Mouse (Mus musculus): ENCODE results near the gene Cds2.
"Not testable (repeated sequence)": the region's sequence is repeated elsewhere in the genome, so short reads cannot be mapped to it uniquely, and the experiment has no call there.

The Cds2 gene

GRCm38 (mm10) chr2:132262879-132263398 is at the start of gene Cds2:
Gene Cds2, plus strand, starts transcription at chr2:132263148.
- DNase-seq, result peak; percentile 99

GRCm38 (mm10) chr2:132221611-132222073 is 41.3 kb upstream of the Cds2 start:
- no peak for DNase-seq

- DNase-seq, result no peak
These were observed 38.6 kb upstream of the Cds2 start for GRCm38 (mm10) chr2:132224359-132224758.

DNA sequence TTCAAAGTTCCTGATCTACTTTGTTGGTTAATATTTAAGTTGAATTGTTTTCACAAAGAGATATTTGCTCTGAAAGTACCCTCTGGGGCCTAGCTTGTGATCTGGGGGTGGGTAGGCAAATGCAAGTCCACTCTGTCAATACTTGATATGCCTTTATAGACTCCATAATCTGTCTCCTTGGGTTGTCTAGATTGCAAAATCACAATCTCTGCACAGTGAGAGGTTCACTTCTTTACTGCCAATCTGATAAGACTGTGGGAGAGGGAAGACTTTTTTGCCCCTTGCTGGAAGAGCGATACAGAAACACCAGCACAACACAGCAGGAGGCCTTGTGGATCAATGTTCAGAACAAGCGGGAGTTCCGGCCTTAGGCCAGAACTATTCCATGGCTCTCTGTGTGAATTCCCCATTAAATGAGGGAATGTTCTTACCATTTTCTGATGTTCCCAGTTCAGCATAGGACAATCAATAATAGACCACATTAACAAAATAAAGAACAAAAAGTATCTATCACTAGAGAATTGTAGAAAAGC is 30.5 kb upstream of the Cds2 start:
- DNase-seq, result no peak

DNA sequence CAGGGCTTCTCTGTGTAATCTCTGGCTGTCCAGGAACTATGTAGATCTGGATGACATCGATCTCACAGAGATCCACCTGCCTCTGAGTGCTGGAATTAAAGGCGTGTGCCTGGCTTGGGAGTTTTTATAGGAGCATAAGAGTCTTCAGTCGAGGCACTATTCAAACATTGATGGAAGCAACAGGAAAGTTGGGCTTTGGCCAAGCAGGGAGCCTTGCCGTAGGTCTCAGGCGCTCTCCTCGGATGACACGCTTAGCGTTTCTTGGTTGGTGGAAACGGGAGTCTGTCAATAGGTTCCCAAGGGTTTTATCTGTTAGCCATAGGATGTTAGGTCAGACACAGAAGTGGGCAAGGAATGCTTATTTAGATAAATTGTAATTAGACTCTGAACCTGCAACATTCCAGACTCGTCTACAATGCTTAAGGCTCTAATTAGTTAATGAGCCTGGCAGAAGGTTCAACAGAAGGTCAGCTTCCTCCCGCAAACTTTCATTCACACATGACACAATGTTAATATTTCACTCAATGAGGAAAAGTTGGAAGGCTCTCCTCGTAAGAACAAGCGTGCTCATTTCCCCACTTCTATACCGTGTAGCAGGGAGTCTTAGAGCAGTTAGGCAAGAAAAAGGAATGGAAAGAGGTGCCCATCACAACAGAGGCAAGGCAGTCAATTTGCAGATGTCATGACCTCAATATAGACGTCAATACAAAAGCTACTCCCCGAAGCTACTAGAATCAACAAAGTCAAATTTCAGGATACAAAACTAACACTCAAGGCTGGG is 28.8 kb upstream of the Cds2 start:
- DNase-seq, result no peak

- no peak for DNase-seq
These were observed 27.7 kb upstream of the Cds2 start for GRCm38 (mm10) chr2:132235291-132235690.

GRCm38 (mm10) chr2:132235975-132236374 is 27.0 kb upstream of the Cds2 start:
- no peak for DNase-seq

GRCm38 (mm10) chr2:132239434-132239833 is 23.5 kb upstream of the Cds2 start:
- not testable (repeated sequence) for DNase-seq

DNA sequence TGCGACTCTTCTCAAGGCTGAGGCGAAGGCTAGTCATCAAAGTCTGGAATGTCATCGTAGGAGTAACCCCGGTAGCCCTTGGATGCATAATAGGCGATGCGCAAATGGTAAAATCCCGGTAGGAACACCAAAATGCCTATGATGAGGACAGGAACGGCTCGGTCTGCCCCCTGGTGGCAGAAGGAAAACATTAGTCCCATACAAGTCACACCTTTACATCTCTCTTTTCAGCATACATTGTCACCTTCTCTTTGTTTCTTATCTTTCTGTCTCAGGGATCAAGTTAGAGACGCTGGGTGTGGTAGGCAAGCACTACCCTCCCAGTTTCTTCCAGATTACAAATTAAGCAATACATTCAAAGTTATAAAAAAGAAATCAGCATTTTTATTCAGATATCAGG is 22.5 kb upstream of the Cds2 start:
- DNase-seq, result peak; percentile 64

GRCm38 (mm10) chr2:132243370-132243769 is 19.6 kb upstream of the Cds2 start:
- DNase-seq, result no peak

DNA sequence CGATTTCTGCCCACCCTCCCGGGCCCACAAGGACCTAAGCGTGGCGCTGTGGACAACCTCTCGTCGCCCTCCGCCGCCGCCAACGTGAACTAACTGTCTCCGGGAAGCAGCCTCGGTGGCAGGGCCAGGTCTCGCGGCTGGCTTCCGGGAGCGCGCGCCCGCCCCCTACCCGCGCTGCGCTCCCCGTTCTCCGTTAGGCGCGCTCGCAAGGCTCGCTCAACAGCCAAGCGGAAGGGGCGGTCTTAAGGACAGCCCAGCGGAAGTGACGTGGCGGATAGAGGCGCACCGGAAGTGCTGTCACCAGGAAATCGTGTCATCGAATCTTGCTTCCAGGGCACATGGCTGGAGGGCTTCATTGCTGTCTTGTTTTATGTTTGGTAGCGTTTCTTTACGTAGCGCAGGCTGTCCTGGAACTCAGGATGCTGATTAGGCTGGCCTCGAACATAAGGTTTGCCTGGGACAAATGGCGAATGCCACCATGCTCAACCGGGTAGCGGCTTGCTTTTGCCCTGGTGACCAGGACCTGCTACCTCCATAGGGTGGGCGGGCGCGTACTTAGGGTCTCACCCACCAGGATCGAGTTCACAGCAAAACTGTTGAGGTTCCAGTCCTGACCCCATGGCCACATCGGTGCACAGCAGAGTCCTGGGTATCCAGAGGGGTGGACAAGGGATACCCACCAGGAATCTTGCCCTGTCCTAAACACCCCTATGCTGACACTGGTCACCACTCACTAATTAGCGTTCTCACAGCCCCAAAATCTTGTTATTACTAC is 15.2 kb upstream of the Cds2 start, which contains the start of gene Tmem230:
Gene Tmem230 (minus strand): TSS at position 269 of the 775 bp plus-strand sequence.
- DNase-seq, result peak; percentile 97

GRCm38 (mm10) chr2:132251911-132252310 is 11.0 kb upstream of the Cds2 start:
- DNase-seq, result no peak

- DNase-seq, result peak; percentile 99
These were observed 10.1 kb upstream of the Cds2 start, which contains the start of gene Pcna for GRCm38 (mm10) chr2:132252542-132253528. Gene Pcna, minus strand, starts transcription at chr2:132253314.

DNA sequence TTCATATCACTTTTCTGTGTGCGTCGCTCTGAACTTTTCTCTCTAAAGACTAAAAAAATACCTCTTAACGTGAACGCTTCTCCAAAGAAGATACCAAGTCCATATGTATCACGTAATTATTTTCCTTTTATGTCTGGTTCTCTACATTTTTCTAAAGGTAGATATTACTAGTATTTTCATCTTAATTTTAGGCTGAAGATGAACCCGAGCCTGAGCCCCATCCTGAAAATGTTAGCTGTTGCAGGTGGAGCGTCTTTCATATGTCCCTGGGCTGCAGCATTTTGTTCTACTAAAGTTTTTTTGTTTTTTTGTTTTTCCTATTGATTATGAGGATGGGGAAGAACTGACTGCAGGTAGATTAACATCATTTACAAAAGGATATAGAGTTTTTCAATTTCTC is 9.3 kb upstream of the Cds2 start:
- DNase-seq, result no peak

- DNase-seq, result no peak
These were observed 5.4 kb upstream of the Cds2 start for GRCm38 (mm10) chr2:132257350-132258068.

GRCm38 (mm10) chr2:132260601-132261000 is 2.3 kb upstream of the Cds2 start:
- no peak for DNase-seq

DNA sequence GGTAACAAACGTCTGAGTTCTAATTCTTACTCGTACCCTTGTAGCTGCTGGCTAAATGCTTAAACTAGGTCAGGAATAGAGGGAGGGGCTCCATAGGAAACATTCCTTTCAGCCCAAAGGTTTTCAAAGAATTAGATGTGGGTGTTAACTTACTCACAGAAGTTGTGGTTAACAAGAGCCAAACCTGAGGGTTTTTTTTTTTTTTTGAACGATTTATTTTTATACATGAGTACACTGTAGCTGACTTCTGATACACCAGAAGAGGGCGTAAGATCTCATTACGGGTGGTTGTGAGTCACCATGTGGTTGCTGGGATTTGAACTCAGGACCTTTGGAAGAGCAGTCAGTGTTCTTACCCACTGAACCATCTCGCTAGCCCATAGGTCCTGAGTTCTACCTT is 773 bp upstream of the Cds2 start:
- no peak for DNase-seq

- DNase-seq, result peak; percentile 36
These were observed 695 bp downstream of the Cds2 start for GRCm38 (mm10) chr2:132263421-132264265.

DNA sequence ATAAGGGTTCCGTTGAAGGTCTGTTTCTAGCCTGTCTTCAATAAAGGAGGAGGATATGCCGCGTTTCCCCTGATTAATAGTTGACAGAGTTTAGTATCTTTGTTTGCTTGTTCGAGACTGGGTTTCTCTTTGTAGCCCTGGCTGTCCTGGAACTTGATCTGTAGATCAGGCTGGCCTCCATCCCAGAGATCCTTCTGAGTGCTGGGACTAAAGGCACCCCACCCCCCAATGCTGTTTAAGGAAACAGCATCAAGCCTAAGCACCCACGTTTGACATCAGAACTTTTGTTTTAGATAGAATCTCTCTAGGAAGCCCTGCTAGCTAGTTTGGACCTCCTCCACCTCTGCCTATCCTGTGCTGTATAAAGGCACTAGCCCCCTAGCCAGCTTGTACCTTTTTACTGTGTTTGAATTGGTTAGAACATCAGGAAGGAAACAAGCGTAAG is 1.3 kb downstream of the Cds2 start:
- DNase-seq, result peak; percentile 21

DNA sequence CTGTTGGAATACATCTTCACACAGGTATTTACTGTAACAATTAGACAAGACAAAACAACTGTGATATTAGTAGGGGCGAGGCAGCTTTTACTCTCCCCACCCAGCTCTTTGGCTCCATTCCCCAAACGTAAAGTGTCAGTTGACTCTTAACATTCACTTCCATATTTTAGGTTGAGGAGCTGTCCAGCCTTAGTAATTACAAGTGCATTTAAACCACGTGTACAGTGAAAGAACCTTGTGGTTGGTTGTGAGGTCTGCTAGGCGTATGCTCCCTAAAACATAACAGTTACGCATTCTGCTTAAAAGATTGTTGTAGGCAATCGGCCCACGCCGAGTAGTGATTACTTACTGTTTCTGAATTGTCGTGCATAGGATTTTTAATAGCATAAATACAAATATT is 2.2 kb downstream of the Cds2 start:
- DNase-seq, result peak; percentile 11

Measured in lung, postnatal 10 days (tissue).